Mouse (Mus musculus): ENCODE results near the gene Treh.

Gene Treh

DNA sequence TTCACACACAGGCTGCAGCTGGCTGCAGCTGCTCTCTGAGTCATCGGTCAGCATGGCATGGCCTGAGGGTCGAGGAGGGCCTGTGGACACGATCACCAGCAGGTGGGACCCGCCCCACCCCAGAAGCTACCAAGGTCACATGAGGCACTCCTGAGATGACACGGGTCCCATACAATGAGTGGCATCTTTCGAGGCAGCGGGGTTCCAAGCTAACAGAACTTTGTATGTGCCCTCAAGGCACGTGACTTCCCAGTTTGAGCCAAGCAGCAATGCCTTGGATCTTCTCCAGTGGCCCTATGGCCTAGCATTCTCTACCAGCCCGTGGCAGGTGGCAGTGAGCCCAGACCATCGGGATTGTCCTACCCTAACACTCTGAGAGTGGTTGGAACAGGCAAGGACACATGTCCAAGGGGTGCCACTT, 44.8 kb downstream of the Treh start:
- peak; percentile 90 to 91 for DNase-seq

DNA sequence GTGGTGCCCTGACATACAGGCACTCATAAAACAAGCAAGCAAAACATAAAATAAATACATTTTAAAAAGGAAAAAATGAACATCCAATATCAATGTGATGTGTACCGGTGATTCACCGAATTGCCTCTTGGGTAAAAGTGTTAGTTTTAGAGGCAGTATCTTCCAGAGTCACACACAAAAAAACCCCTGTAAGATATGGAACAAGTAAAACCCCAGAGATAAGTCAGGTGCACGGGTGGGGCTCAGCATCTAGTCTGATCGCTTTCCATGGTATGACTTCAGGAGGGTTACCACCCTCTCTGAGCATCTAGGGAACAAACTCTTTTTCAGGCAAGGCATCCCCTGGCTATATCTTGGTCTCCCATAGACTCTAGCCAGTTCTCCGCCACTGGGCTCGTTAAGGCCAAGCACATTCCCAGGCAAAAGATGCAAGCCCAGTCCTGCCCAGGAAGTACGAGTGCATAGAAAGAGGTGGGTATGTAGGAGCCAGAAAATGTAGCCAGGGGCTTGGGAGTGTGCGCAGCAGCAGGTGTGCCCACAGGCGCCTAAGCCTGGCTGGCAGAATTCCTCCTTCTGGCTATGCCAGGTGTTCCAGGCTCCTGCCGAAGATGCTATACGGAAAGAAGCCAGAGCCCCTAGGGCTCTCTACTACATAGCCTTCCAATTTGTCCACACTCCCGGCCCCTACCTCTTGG, 46.1 kb downstream of the Treh start:
- peak; percentile 47 to 51 for DNase-seq

DNA sequence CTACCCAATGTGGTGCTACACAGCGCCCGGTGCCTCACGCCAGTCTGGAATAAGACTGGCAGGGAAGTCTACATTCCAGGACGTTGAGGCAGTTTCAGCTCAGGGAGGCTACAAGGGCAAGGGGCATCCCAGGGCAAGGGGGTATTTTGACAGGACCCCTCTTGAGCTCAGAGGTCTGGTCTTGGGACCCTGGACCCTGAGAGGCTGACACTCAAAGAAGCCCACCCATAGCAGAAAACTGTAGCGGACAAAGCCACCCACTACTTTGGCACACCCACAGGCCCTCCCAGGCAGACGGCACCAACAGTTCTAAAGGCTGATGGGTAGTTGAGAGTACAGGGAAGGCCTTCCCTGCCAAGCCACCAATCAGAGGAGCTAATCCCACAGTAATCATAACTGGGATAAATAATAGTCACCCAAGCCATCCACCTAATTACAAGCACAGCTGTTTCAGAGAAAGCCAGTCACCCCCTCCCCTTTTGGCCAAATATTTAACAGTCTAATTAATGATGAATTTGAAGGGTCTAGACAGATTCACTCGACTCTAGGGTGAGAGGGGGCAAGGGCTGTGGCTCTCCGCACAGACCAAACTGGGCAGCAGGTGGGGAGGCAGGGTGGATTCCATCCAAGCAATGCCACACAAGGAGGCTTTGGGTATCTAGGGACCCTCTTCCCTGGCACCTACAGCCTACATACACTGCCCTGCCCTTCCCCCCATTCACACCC, 46.8 kb downstream of the Treh start:
- DNase-seq = no peak

DNA sequence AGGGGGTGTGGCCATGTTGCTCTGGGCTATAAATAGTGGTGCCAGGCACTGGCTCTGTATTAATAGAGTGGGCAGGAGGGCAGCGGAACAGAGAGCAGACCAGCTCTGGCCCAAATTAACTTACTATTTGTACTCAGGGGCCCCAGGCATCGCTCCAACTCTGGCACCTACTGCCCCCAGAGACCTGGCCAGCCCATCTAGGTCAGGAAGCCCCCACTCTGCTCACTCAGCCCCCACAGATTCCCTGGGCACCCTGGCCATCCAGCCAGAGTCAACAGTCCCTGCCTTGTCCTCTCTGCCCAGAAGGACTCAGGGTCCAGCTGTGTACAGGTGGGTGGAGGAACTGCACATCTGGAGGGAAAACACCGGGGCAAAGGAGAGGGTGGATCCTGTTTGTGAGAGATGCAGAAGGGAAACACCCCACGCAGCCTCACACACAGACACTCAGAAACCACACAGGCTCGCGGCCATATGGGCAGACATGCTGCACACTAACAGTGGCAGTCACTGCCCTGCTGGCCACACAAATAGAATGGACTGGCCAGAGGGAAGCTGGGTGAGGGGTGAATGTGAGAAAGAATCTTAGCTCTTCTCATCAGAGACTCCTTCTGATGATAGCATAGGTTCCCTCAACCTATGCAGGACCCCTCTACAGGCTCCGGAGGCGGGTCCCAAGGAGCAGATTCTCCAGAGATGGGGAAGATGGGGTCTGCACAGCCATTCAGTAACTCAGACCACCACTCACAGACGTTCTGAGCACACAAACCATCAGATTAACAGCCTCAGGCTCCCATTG, 47.5 kb downstream of the Treh start:
- DNase-seq = peak; percentile 62 to 68

DNA sequence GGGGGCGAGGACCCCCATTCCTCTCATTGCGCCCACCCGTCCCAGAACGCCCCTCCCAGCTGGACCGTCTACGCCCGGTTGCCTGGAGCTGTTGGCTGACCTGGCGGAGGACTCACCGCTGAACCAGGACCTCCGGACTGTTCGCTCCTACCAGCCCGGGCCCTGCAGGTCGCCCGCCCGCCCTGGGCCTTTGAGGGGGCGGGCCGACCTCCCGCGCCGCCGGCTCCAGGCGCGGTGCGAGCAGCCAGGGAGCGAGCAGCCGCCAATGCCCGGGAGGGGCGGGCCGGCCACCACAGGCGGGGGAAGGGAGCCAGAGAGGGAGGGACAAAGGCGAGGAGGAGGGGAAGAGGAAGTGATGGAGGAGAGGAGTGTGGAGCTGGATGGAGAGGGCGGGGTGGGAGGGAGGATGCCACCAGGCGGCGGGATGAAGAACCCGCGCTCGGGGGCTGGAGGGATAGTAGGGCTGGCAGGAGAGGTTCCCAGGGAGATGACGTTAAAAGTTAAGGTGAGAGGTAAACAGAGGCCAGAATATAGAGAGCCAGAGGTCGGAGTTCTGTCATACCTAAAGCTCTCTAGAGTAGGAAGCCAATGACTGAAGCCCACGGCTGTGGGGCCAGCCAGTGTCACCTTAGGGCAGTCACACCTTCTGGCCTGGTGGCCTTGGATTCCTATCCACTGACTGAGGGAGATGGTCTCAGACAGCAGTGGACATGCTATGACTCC, 48.3 kb downstream of the Treh start:
- DNase-seq = peak; percentile 86 to 93

DNA sequence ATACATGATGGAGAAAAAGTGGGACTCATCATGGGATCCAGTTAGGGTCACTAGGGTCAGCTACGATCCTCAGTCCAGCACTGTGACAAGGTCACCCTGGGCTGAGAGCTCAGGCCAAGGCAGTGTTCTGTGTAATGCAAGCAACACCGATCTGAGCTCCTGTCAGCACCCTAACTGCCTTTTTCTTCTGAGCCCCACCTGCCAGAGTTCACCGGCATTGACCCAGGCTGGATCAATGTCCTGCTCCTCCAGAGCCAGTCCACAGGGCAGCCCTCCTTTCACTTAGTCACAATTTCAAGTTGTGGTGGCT, 48.8 kb downstream of the Treh start:
- no peak for DNase-seq

DNA sequence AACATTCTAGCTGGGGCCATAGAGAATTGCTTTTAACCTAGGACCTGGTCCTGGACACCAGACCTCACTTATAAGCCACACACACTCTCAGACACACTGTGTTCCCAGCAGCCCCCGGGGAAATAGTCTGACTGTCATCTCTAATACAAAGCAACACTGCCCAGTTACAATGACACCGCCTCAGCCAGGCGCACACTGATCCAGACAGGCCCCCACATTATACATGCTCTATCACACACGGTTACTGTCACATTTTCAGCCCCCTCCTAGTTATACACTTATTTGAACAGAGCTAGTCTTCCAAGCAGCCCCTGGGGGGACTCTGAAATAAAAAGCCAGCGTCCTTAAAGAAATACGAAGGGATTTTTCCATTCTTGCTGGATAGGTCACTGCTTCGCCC, 49.5 kb downstream of the Treh start:
- no peak for DNase-seq

DNA sequence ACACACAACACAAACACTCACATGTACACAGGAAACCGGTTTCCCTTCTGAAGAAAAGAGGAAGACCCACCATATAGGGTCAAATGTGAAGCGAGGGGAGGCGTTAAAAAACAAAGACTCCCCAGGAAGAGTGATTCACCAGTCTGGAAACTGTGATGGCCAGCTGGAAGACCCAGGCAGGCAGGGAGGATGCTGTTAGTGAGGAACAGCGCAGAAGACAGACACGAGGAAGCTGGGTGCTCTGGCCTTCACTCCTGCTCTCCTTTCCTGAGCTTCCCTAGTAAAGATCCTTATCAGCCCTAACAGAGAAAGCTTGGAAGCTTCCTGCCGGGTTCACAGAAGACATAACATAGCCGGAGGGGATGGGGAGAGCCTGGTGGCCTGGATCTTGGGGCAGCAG, 50.0 kb downstream of the Treh start:
- DNase-seq = no peak

DNA sequence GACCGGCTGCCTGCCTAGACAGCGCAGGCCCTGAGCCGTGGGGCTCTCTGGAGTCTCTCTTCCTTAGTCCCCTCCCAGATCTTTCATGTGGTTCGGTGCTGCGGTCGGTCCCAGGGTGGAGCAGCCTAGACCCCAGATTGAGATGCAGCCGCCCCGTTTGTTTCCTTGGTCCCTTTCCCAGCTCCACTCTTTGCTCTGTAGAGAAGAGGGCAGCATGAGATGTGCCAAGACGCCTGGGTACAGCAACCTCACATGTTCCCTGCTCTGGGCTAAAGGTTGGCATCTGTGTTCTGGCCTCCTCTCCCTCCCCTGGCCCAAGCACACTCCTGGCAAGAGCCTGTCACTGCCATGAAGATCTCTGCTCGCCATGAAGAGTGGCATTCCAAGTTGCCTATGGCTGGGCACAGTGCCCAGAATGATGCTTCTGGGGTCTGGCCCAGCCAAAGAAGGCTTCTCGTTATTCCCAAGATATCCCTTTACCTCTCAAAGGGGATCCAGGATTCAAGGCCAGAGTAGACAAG, 50.5 kb downstream of the Treh start:
- no peak for DNase-seq

DNA sequence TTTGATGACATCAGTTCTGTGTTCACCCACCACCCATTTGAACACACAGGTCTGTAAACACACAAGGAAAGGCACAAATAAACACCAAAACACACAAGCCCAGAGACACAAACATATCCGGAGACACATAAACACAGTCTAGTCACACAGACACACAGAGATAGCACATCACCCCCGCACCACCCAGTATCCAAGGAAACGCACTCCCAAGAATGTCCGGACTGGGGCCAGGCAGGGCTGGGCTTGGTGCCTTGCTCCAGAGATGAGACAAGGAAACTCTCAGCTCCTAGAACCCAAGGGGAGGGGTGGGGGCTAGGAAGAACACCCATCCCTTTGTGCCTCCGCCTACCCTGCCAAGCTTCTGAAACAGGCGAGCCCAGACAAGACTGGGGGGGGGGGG, 51.2 kb downstream of the Treh start:
- DNase-seq = no peak

DNA sequence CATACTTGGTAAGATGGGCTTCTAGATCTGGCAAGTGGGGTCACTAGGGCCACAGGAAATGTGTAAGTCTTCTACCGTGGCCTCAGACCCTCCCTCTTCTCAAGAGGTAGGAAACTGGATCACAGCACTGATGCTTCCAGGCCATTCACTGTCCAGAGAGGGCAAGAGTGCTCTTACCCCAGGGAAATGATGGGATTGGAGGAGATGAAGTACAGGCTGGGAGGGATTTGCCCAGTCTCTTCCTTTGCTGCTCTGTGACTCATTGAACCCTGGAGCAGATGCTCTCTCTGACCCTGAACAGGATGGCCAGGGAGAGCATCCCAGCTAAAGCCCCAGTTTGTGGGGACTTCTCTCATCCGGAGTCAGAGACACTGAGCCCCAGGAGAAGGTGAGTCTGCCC, 51.6 kb downstream of the Treh start:
- no peak for DNase-seq

DNA sequence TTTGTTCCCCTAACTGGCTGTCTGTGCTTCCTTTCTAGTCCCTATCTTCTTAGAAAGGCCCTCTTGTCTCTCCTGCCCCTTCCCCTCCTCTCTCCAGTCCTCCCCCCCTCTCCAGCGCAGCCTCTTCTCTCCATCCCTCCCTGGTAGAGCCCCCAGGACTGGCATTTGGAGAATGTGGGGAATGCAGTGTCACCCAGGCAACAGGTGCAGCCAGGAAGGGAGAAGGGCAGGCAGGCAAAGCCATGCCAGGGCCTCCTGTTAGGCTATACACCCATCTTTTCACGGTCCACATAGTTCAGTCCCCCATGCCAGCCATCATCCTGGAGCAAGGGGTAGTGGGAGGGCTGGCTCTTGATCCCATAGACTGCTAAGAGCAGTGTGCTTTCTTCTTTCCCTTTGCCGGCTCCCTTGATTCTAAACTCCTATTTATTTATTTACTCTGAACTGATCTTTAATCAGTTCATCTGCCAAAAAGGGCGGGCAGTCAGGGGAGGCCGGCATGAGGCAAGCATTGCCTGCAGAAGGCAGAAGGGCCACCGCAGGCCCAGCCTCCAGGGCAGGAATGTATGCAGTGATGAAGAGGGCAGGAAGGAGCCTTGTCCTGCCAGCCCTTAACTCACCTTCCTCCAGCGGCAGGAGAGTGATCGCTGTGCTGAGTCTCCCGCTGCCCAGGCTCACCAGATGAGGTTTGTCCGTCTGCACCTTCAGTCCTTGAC, 53.6 kb downstream of the Treh start:
- no peak for DNase-seq

DNA sequence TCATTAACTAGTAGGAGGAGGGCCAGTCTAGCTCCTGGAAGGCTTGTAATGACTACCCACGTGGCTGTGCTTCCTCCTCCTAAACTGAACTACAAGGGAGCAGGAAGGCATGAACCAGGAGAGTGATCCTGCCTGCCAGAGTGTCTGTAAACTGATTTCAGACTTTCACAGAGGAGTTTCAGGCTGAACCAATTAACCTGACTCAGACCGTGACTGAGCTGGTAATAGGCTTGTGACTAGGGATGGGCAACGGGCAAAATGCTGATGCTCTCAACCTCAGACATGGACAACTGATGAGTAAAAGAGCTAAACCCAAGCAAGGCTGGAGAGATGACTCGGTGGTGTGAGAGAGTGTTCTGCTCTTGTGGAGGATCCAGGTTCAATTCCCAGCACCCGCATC, 54.4 kb downstream of the Treh start:
- DNase-seq = no peak

DNA sequence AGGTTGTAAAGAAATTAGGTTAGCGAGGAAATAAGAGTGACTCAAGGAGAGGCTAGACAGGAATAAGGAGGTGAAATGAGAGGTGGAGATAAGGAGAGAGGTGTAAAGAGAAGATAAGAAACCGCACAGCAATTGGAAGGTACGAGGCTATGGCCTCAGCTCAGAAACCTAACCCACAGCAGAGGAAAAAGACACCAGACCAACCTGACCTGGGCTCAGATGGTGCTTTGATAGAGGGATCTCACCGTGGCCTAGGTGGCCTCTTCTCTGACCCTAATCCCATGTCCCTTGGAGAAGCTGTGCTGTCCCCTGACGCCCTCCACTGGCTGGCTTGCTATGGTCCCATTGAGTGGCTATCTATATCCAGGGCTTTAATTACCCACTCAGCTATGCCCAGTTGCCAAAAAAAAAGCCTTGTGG, 59.1 kb downstream of the Treh start:
- no peak for DNase-seq

DNA sequence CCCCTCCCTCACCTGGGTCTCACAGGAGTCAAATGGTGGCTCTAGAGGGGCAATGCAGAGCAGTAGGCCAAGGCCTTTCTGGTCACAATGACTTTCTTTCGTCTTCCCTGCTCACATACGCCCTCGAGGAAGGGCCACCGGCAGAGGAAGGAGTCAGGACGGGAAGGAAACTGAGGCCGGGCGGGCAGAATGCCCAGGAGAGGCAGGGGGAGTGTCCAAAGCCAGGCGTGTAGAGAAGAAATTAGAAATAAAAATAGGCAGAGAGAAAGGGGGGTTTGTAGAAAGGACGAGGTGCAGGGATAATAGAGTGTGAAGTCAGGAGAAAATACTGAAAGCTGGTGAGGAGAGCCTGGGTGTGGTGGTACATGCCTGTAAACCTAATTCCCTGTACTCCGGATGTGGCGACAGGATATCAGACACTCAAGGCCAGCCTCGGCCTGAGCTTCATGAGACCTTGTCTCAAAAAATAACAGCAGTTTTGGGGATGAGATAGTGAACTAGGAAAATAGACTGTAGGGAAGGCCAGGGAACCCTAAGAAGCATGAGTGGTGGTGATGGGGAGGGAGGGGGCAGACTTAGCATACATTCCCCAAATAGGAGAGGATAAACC, 60.0 kb downstream of the Treh start:
- DNase-seq = no peak

DNA sequence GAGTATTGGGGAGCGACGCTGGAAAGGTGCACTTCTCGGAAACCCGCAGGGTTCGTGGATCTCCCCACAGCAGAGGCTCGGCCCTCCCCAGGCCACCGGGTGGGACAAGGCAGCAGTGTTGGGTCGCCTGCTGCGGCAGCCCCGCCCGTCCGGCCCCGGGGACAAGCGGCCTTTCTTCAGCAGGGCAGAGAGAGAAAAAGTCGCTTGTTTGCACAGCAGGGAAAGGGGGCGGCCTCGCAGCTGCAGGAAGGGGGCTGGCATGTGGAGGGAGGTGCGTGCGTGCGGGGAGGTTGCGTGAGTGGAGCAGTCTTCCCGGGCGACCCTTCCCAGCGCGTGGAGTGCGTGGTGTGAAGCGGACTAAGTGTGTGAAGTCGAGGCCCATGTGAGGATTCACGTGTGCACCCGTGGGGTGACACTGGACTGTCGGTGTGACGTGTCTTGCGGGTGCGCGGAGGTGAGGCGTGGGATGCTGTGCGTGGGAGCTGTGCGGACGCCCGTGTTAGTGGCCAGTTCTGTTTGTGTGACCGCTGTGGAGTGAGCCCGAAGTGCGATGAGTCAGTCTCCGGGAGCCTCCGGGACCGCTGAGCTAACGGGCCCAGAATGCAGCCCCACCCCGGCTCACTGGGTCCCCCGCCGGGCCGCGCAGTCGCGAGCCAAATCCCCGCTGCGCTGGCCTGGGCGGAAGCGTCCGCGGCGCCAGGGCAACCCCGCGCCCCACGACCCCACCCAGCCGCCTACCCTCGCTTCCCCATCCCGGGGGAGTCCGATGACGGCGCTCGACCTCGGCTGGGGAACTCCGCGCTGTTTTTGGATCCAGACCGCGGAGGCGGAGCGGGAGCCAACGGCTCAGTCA, 60.9 kb downstream of the Treh start:
- DNase-seq = peak; percentile 39 to 50

DNA sequence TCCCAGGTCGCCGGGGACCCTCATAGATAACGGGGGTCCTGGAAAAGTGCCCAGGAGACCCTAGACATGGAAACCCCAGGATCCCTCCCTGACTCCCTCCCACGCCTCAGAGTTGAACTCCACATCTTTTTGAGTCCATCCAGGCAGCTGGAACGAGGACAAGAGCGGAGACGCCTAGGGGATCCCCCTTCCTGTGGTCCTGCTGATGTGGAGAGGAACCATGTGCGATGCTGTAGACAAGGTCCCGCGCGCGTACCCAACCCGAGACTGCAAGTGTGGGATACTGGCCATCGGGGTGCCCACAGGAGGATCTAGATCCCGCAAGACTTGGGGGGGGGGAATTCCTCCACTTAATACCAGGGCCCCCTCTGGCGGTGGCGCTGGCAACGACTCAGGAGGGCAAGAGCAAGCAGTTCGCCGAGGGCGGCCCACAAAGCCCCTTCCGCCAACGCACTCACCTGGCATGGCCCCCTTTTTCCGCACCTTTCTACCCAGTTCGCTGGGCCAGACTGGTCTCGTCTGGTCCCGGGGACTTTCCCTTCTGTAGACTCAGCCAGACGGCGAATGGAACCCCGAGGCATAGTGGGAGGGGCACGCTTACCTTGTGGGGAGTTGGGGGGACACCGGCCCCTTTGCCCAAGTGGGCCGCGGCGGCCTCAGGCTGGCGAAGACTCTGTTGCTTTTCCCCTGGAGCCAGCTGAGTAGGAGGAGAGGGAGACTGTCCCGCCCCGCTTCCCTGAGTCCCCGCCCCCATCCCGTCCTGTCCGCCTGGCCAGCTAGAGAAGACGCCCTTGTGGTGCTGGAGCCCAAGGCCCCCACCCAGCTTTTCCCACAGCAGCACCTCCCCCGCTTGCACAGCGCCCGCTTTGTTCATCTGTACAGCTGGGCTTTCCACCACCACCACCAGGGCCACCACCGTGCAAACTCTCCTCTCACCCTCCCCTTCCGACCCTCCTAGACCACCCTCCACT, 61.8 kb downstream of the Treh start, which contains the start of gene Phldb1:
Gene Phldb1, minus strand, starts transcription at position 675 of the 971 bp plus-strand sequence.
- peak in 1 of 2 experiments; percentile 57 for DNase-seq

DNA sequence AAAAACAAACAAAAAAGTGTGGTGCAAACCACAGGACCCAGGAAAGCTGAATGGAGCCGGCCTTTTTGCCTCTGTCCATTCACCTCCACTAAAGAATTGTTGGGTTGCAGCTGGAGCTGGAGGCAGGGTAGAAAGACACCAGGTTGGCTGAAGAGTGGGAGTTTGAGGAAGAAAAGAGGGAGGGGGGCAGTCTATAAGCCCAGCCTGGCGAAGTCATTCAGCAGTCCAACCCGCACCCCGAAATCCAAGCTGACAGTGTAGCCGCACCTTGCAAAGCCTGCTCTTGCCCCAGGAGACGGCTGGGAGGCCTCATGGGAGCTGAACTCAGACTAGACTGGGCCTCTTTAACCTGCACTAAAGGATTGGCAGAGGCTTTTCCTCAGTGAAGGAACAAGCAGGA, 62.9 kb downstream of the Treh start:
- DNase-seq = no peak
